Mouse (Mus musculus) spleen, postnatal 10 days (tissue): ENCODE measurements at regions not wholly inside any gene's neighbourhood (a gene's known extent, or its start where the extent isn't known, plus 50 kb on each side); places are given as distances from the start of the nearest gene placed in this dataset.

Experiments
- DNase-seq, 2 experiments: peaks; one replicate each; pipeline ENCODE4 v3.0.0; 2021 to 2022; ENCODE audit warnings: low spot score in 2 of 2

GRCm38 (mm10) chrY:74732116-74732515 is 108.4 kb downstream of the Gm21913 start:
- peak; percentile 0 to 3 for DNase-seq
